8 mouse cellular contexts compared by ENCODE assay signal in the genomic region with DNA sequence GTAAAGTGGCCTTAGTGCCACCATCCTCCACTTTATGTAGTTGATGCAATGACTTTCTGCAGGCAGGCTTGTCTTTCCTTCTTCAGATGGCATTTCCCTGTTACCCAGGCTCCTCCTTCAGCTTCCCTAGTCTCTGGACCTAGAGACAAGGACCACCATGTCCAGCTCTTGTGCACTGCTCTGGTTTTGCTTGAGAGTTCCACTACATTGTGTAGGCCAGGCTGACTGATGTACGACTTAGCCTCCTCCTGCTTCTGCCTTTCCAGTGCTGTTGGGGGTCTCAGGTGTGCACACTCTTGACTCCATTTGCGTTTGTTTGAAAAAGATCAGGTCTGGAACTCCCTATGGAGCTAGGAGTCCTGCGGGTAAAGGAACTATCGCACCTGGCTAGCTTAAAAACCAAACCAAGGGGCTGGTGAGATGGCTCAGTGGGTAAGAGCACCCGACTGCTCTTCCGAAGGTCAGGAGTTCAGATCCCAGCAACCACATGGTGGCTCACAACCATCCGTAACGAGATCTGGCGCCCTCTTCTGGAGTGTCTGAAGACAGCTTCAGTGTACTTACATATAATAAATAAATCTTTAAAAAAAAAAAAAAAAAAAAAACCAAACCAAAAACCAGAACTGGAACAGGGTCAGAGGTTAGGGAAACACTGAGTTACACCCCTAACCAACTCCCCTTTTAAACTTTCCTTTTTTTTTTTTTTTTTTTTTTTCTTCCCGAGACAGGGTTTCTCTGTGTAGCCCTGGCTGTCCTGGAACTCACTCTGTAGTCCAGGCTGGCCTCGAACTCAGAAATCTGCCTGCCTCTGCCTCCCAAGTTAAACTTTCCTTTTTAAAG. TPM values are rescaled to one million over a fixed set of nuclear protein-coding genes. Genes with fewer than 3 reads are reported as not detected.
DNase-seq lines count a peak whose midpoint lies in the region; ATAC-seq and TF ChIP-seq lines count a peak whose summit lies in the region.
"Not testable (repeated sequence)": the region's sequence is repeated elsewhere in the genome, so short reads cannot be mapped to it uniquely, and the experiment has no call there.

No protein-coding gene starts in this region.

- H3K4me1 ChIP-seq in MEL (ENCODE audit: control insufficient read depth in 1 of 2, insufficient read depth in 2 of 2, low read length in 2 of 2): peaks cover 7 to 30% of the 10 kb centered on the region in 2 experiments
- peaks cover 29% of the 10 kb centered on the region for H3K4me1 ChIP-seq in erythroblast, embryonic 14.5 days (ENCODE audit: control insufficient read depth)
- peaks cover 37% of the 10 kb centered on the region for H3K4me1 ChIP-seq in heart, embryonic 12.5 days (replicated peaks)
- not testable (repeated sequence) for H3K4me1 ChIP-seq in hindbrain, postnatal 0 days (ENCODE audit: insufficient read depth, low read length); lung, embryonic 14.5 days (ENCODE audit: insufficient read depth); midbrain, postnatal 0 days (ENCODE audit: insufficient read depth, low read length); stomach, postnatal 0 days (replicated peaks; ENCODE audit: control insufficient read depth, insufficient read depth)
- H3K4me1 ChIP-seq in limb, embryonic 11.5 days (ENCODE audit: control insufficient read depth, insufficient read depth, low read length): peaks cover 11% of the 10 kb centered on the region

- not testable (repeated sequence) for TF ChIP-seq RAD21 in MEL (IDR thresholded peaks at IDR 0.05; ENCODE audit: low read depth, low read length)

- not testable (repeated sequence) for ATAC-seq in heart, embryonic 12.5 days (ENCODE audit: insufficient number of reproducible peaks, low FRiP score); hindbrain, postnatal 0 days; limb, embryonic 11.5 days (ENCODE audit: insufficient number of reproducible peaks, low FRiP score, low TSS enrichment, low read depth); lung, embryonic 14.5 days (ENCODE audit: insufficient read depth); midbrain, postnatal 0 days (ENCODE audit: low FRiP score); stomach, postnatal 0 days (ENCODE audit: low FRiP score, low TSS enrichment)

- TF ChIP-seq EP300 in MEL (IDR thresholded peaks at IDR 0.05; ENCODE audit: low read depth in 1 of 2, low read length in 2 of 2); stomach, postnatal 0 days (optimal IDR thresholded peaks at IDR 0.05): not testable (repeated sequence)

- peak overlapping the region; percentile 95 for H3K4me2 ChIP-seq in heart, embryonic 12.5 days
- peak overlapping the region; percentile 100 for H3K4me2 ChIP-seq in hindbrain, postnatal 0 days (ENCODE audit: low read depth, low read length)
- H3K4me2 ChIP-seq in limb, embryonic 11.5 days (ENCODE audit: low read depth, severe bottlenecking): peak overlapping the region; percentile 85; the same call in 1 of the 2 replicates
- peak overlapping the region; percentile 90 for H3K4me2 ChIP-seq in lung, embryonic 14.5 days
- not testable (repeated sequence) for H3K4me2 ChIP-seq in midbrain, postnatal 0 days (ENCODE audit: low read depth, low read length, poor library complexity, severe bottlenecking)
- peak overlapping the region; percentile 97 for H3K4me2 ChIP-seq in stomach, postnatal 0 days (replicated peaks; ENCODE audit: low read depth)

- H3K27ac ChIP-seq in MEL (ENCODE audit: control insufficient read depth, low read depth, low read length); hindbrain, postnatal 0 days; limb, embryonic 11.5 days (replicated peaks; ENCODE audit: low read depth, low read length); midbrain, postnatal 0 days (ENCODE audit: low read depth, low read length); stomach, postnatal 0 days (replicated peaks): not testable (repeated sequence)
- peak overlapping the region; percentile 100 for H3K27ac ChIP-seq in heart, embryonic 12.5 days (ENCODE audit: poor library complexity, severe bottlenecking)
- H3K27ac ChIP-seq in lung, embryonic 14.5 days (ENCODE audit: low read depth): peak overlapping the region; percentile 20; the same call in 1 of the 2 replicates

- 73% methylated on average over 11 of the region's 11 CpGs for WGBS in heart, embryonic 12.5 days
- 73% methylated on average over 11 of the region's 11 CpGs for WGBS in hindbrain, postnatal 0 days
- WGBS in limb, embryonic 11.5 days: 76% methylated on average over 11 of the region's 11 CpGs
- 67% methylated on average over 11 of the region's 11 CpGs for WGBS in lung, embryonic 14.5 days
- 74% methylated on average over 11 of the region's 11 CpGs for WGBS in midbrain, postnatal 0 days
- WGBS in stomach, postnatal 0 days: 71% methylated on average over 11 of the region's 11 CpGs

- not testable (repeated sequence) for DNase-seq in MEL (ENCODE audit: low read depth, low spot score); hindbrain, postnatal 0 days (ENCODE audit: low spot score); limb, embryonic 11.5 days (ENCODE audit: low spot score); lung, embryonic 14.5 days; midbrain, postnatal 0 days (ENCODE audit: low spot score); stomach, postnatal 0 days (ENCODE audit: low spot score)

- H3K36me3 ChIP-seq in MEL (ENCODE audit: control insufficient read depth in 1 of 2, insufficient read depth in 2 of 2, low read length in 2 of 2): peaks cover 0 to 18% of the 10 kb centered on the region in 2 experiments; a peak in 2 of 4 replicates
- peaks cover 19% of the 10 kb centered on the region for H3K36me3 ChIP-seq in erythroblast, embryonic 14.5 days (ENCODE audit: control insufficient read depth)
- not testable (repeated sequence) for H3K36me3 ChIP-seq in heart, embryonic 12.5 days; hindbrain, postnatal 0 days (ENCODE audit: insufficient read depth, low read length); limb, embryonic 11.5 days (ENCODE audit: control insufficient read depth, insufficient read depth, low read length); lung, embryonic 14.5 days (ENCODE audit: insufficient read depth); midbrain, postnatal 0 days (ENCODE audit: insufficient read depth, low read length); stomach, postnatal 0 days (ENCODE audit: control insufficient read depth, insufficient read depth, low read length)

- not testable (repeated sequence) for TF ChIP-seq POLR2A in MEL (IDR thresholded peaks at IDR 0.05; ENCODE audit: control insufficient read depth in 1 of 2, insufficient read depth in 1 of 2, low read depth in 1 of 2, low read length in 2 of 2, poor library complexity in 1 of 2)

- H3K9ac ChIP-seq in MEL (ENCODE audit: control insufficient read depth, low read depth, low read length, poor library complexity, severe bottlenecking): peak overlapping the region; percentile 99
- H3K9ac ChIP-seq in heart, embryonic 12.5 days; hindbrain, postnatal 0 days (replicated peaks; ENCODE audit: low read length); limb, embryonic 11.5 days (ENCODE audit: low read length); lung, embryonic 14.5 days; midbrain, postnatal 0 days (replicated peaks; ENCODE audit: low read length, poor library complexity, severe bottlenecking); stomach, postnatal 0 days (ENCODE audit: low read length): not testable (repeated sequence)

- TF ChIP-seq CTCF in MEL (IDR thresholded peaks at IDR 0.05 in 2 of 3, conservative IDR thresholded peaks at IDR 0.05 in 1 of 3; ENCODE audit: control insufficient read depth in 1 of 3, insufficient read depth in 1 of 3, low read depth in 2 of 3, low read length in 3 of 3, poor library complexity in 1 of 3, severe bottlenecking in 1 of 3); hindbrain, postnatal 0 days (IDR thresholded peaks at IDR 0.05; ENCODE audit: low read depth); lung, embryonic 14.5 days (IDR thresholded peaks at IDR 0.05; ENCODE audit: low read depth); stomach, postnatal 0 days (IDR thresholded peaks at IDR 0.05; ENCODE audit: low read depth): not testable (repeated sequence)
- TF ChIP-seq CTCF in midbrain, postnatal 0 days (IDR thresholded peaks at IDR 0.05): peak; percentile 27

- H3K27me3 ChIP-seq in MEL (ENCODE audit: control insufficient read depth in 1 of 2, insufficient read depth in 2 of 2, low read length in 2 of 2); erythroblast, embryonic 14.5 days (ENCODE audit: control insufficient read depth); heart, embryonic 12.5 days (replicated peaks); hindbrain, postnatal 0 days (ENCODE audit: insufficient read depth, low read length); limb, embryonic 11.5 days (ENCODE audit: control insufficient read depth, insufficient read depth, low read length); lung, embryonic 14.5 days (ENCODE audit: insufficient read depth, low read length); midbrain, postnatal 0 days (ENCODE audit: insufficient read depth, low read length); stomach, postnatal 0 days (ENCODE audit: control insufficient read depth, insufficient read depth, low read length): not testable (repeated sequence)

- not testable (repeated sequence) for H3K9me3 ChIP-seq in MEL (replicated peaks; ENCODE audit: insufficient read depth, low read length); erythroblast, embryonic 14.5 days (ENCODE audit: control insufficient read depth, low read length); heart, embryonic 12.5 days (replicated peaks); hindbrain, postnatal 0 days (ENCODE audit: low read length); limb, embryonic 11.5 days (ENCODE audit: control insufficient read depth, low read length); lung, embryonic 14.5 days (ENCODE audit: low read depth, low read length); midbrain, postnatal 0 days (ENCODE audit: low read length); stomach, postnatal 0 days (ENCODE audit: control insufficient read depth, low read length)

- peaks cover 25% of the 10 kb centered on the region for H3K79me2 ChIP-seq in MEL (ENCODE audit: control insufficient read depth, insufficient read depth, low read length, poor library complexity)

- H3K4me3 ChIP-seq in MEL (ENCODE audit: control insufficient read depth in 1 of 2, insufficient read depth in 1 of 2, low read depth in 2 of 2, low read length in 2 of 2); heart, embryonic 12.5 days; hindbrain, postnatal 0 days (ENCODE audit: low read length); limb, embryonic 11.5 days (ENCODE audit: low read depth, low read length); stomach, postnatal 0 days (ENCODE audit: low read depth, low read length): not testable (repeated sequence)
- peak overlapping the region; percentile 91 for H3K4me3 ChIP-seq in erythroblast, embryonic 14.5 days (replicated peaks)
- H3K4me3 ChIP-seq in lung, embryonic 14.5 days (ENCODE audit: low read depth, low read length): peak overlapping the region; percentile 94
- peak overlapping the region; percentile 57; the same call in 1 of the 2 replicates for H3K4me3 ChIP-seq in midbrain, postnatal 0 days (ENCODE audit: low read depth, low read length)

RNA-seq across cellular contexts. Expression of gene Pcif1, which starts 1.5 kb away (rescaled TPM):
- 46.8 and 47.6 TPM in 2 replicates for total RNA-seq in MEL (2012; rRNA removed)
- 100 to 1,000 TPM in 1 of 2 experiments, not detected in 1; 118 TPM for polyA plus RNA-seq in MEL (2012; ENCODE audit: insufficient read depth in 1 of 2, insufficient read length in 2 of 2, low read depth in 1 of 2, low replicate concordance in 2 of 2, missing spikeins in 1 of 2)
- 24.3 and 28.7 TPM in 2 replicates for polyA plus RNA-seq in erythroblast, embryonic 14.5 days (2012)
- 52.1 and 53.1 TPM in 2 replicates for polyA plus RNA-seq in heart, embryonic 12.5 days (2016; fragmentation: Nextera tagmentation; extraction: Ambion mirVana)
- total RNA-seq in hindbrain, postnatal 0 days (2014; rRNA removed): 76.7 and 83.7 TPM in 2 replicates
- 107 and 108 TPM in 2 replicates for polyA plus RNA-seq in hindbrain, postnatal 0 days (2015; fragmentation: Nextera tagmentation; extraction: Ambion mirVana)
- 71.5 and 76.6 TPM in 2 replicates for polyA plus RNA-seq in limb, embryonic 11.5 days (2014; fragmentation: Nextera tagmentation; extraction: Ambion mirVana)
- 76.9 and 83.0 TPM in 2 replicates for polyA plus RNA-seq in lung, embryonic 14.5 days (2014; fragmentation: Nextera tagmentation; extraction: Ambion mirVana)
- 77.2 and 90.1 TPM in 2 replicates for total RNA-seq in midbrain, postnatal 0 days (2014; rRNA removed)
- polyA plus RNA-seq in midbrain, postnatal 0 days (2015; fragmentation: Nextera tagmentation; extraction: Ambion mirVana): 88.9 and 94.6 TPM in 2 replicates
- 49.2 and 51.4 TPM in 2 replicates for polyA plus RNA-seq in stomach, postnatal 0 days (2015; fragmentation: Nextera tagmentation; extraction: Ambion mirVana)

RNA-seq across cellular contexts. Expression of gene Pltp, which starts 20.1 kb away (rescaled TPM):
- 5.2 and 6.8 TPM in 2 replicates for total RNA-seq in MEL (2012; rRNA removed)
- 10 to 100 TPM in 1 of 2 experiments, not detected in 1; 17.1 TPM for polyA plus RNA-seq in MEL (2012; ENCODE audit: insufficient read depth in 1 of 2, insufficient read length in 2 of 2, low read depth in 1 of 2, low replicate concordance in 2 of 2, missing spikeins in 1 of 2)
- 0.32 and 0.70 TPM in 2 replicates for polyA plus RNA-seq in erythroblast, embryonic 14.5 days (2012)
- polyA plus RNA-seq in heart, embryonic 12.5 days (2016; fragmentation: Nextera tagmentation; extraction: Ambion mirVana): 9.7 and 9.9 TPM in 2 replicates
- total RNA-seq in hindbrain, postnatal 0 days (2014; rRNA removed): 76.2 and 88.7 TPM in 2 replicates
- polyA plus RNA-seq in hindbrain, postnatal 0 days (2015; fragmentation: Nextera tagmentation; extraction: Ambion mirVana): 99.6 and 117 TPM in 2 replicates
- polyA plus RNA-seq in limb, embryonic 11.5 days (2014; fragmentation: Nextera tagmentation; extraction: Ambion mirVana): 22.9 and 25.1 TPM in 2 replicates
- 122 and 126 TPM in 2 replicates for polyA plus RNA-seq in lung, embryonic 14.5 days (2014; fragmentation: Nextera tagmentation; extraction: Ambion mirVana)
- 55.5 and 59.8 TPM in 2 replicates for total RNA-seq in midbrain, postnatal 0 days (2014; rRNA removed)
- 85.5 and 87.7 TPM in 2 replicates for polyA plus RNA-seq in midbrain, postnatal 0 days (2015; fragmentation: Nextera tagmentation; extraction: Ambion mirVana)
- polyA plus RNA-seq in stomach, postnatal 0 days (2015; fragmentation: Nextera tagmentation; extraction: Ambion mirVana): 42.7 and 44.2 TPM in 2 replicates

RNA-seq across cellular contexts. Expression of gene Zfp335, which starts 34.0 kb away (rescaled TPM):
- total RNA-seq in MEL (2012; rRNA removed): 12.3 and 12.6 TPM in 2 replicates
- 10 to 100 TPM in 1 of 2 experiments, not detected in 1; 24.1 TPM for polyA plus RNA-seq in MEL (2012; ENCODE audit: insufficient read depth in 1 of 2, insufficient read length in 2 of 2, low read depth in 1 of 2, low replicate concordance in 2 of 2, missing spikeins in 1 of 2)
- polyA plus RNA-seq in erythroblast, embryonic 14.5 days (2012): 5.2 and 5.8 TPM in 2 replicates
- polyA plus RNA-seq in heart, embryonic 12.5 days (2016; fragmentation: Nextera tagmentation; extraction: Ambion mirVana): 11.4 and 12.2 TPM in 2 replicates
- 26.5 and 28.3 TPM in 2 replicates for total RNA-seq in hindbrain, postnatal 0 days (2014; rRNA removed)
- polyA plus RNA-seq in hindbrain, postnatal 0 days (2015; fragmentation: Nextera tagmentation; extraction: Ambion mirVana): 9.0 and 9.2 TPM in 2 replicates
- 12.1 and 16.3 TPM in 2 replicates for polyA plus RNA-seq in limb, embryonic 11.5 days (2014; fragmentation: Nextera tagmentation; extraction: Ambion mirVana)
- 14.8 and 15.8 TPM in 2 replicates for polyA plus RNA-seq in lung, embryonic 14.5 days (2014; fragmentation: Nextera tagmentation; extraction: Ambion mirVana)
- total RNA-seq in midbrain, postnatal 0 days (2014; rRNA removed): 28.9 and 29.0 TPM in 2 replicates
- 11.1 and 11.4 TPM in 2 replicates for polyA plus RNA-seq in midbrain, postnatal 0 days (2015; fragmentation: Nextera tagmentation; extraction: Ambion mirVana)
- polyA plus RNA-seq in stomach, postnatal 0 days (2015; fragmentation: Nextera tagmentation; extraction: Ambion mirVana): 3.7 and 4.3 TPM in 2 replicates

RNA-seq across cellular contexts. Expression of gene Neurl2, which starts 44.3 kb away (rescaled TPM):
- total RNA-seq in MEL (2012; rRNA removed): 1.6 and 2.0 TPM in 2 replicates
- polyA plus RNA-seq in MEL (2012; ENCODE audit: insufficient read depth in 1 of 2, insufficient read length in 2 of 2, low read depth in 1 of 2, low replicate concordance in 2 of 2, missing spikeins in 1 of 2): 1 to 10 TPM in 1 of 2 experiments, not detected in 1; 2.6 TPM
- polyA plus RNA-seq in erythroblast, embryonic 14.5 days (2012): 0.10 and 0.14 TPM in 2 replicates
- polyA plus RNA-seq in heart, embryonic 12.5 days (2016; fragmentation: Nextera tagmentation; extraction: Ambion mirVana): 45.0 and 45.5 TPM in 2 replicates
- total RNA-seq in hindbrain, postnatal 0 days (2014; rRNA removed): 8.7 and 12.1 TPM in 2 replicates
- polyA plus RNA-seq in hindbrain, postnatal 0 days (2015; fragmentation: Nextera tagmentation; extraction: Ambion mirVana): 7.2 and 7.6 TPM in 2 replicates
- polyA plus RNA-seq in limb, embryonic 11.5 days (2014; fragmentation: Nextera tagmentation; extraction: Ambion mirVana): 5.9 and 6.1 TPM in 2 replicates
- 6.3 and 6.6 TPM in 2 replicates for polyA plus RNA-seq in lung, embryonic 14.5 days (2014; fragmentation: Nextera tagmentation; extraction: Ambion mirVana)
- 10.4 and 11.2 TPM in 2 replicates for total RNA-seq in midbrain, postnatal 0 days (2014; rRNA removed)
- 7.6 and 7.8 TPM in 2 replicates for polyA plus RNA-seq in midbrain, postnatal 0 days (2015; fragmentation: Nextera tagmentation; extraction: Ambion mirVana)
- polyA plus RNA-seq in stomach, postnatal 0 days (2015; fragmentation: Nextera tagmentation; extraction: Ambion mirVana): 4.6 and 5.3 TPM in 2 replicates

RNA-seq across cellular contexts. Expression of gene Ctsa, which starts 44.9 kb away (rescaled TPM):
- total RNA-seq in MEL (2012; rRNA removed): 46.3 and 50.5 TPM in 2 replicates
- polyA plus RNA-seq in MEL (2012; ENCODE audit: insufficient read depth in 1 of 2, insufficient read length in 2 of 2, low read depth in 1 of 2, low replicate concordance in 2 of 2, missing spikeins in 1 of 2): 10 to 100 TPM in 1 of 2 experiments, not detected in 1; 87.7 TPM
- 6.9 and 7.3 TPM in 2 replicates for polyA plus RNA-seq in erythroblast, embryonic 14.5 days (2012)
- 169 and 175 TPM in 2 replicates for polyA plus RNA-seq in heart, embryonic 12.5 days (2016; fragmentation: Nextera tagmentation; extraction: Ambion mirVana)
- total RNA-seq in hindbrain, postnatal 0 days (2014; rRNA removed): 135 and 147 TPM in 2 replicates
- 112 and 116 TPM in 2 replicates for polyA plus RNA-seq in hindbrain, postnatal 0 days (2015; fragmentation: Nextera tagmentation; extraction: Ambion mirVana)
- 95.8 and 104 TPM in 2 replicates for polyA plus RNA-seq in limb, embryonic 11.5 days (2014; fragmentation: Nextera tagmentation; extraction: Ambion mirVana)
- 114 and 125 TPM in 2 replicates for polyA plus RNA-seq in lung, embryonic 14.5 days (2014; fragmentation: Nextera tagmentation; extraction: Ambion mirVana)
- total RNA-seq in midbrain, postnatal 0 days (2014; rRNA removed): 110 and 112 TPM in 2 replicates
- polyA plus RNA-seq in midbrain, postnatal 0 days (2015; fragmentation: Nextera tagmentation; extraction: Ambion mirVana): 101 and 102 TPM in 2 replicates
- polyA plus RNA-seq in stomach, postnatal 0 days (2015; fragmentation: Nextera tagmentation; extraction: Ambion mirVana): 107 and 114 TPM in 2 replicates
